Mouse (Mus musculus): ENCODE data around the gene Ddx51. TPM values are rescaled to one million over a fixed set of nuclear protein-coding genes. Genes with fewer than 3 reads are reported as not detected.

The Ddx51 gene
- 30.5 and 35.3 TPM in 2 replicates for polyA plus RNA-seq (2012; rRNA removed)

GRCm38 (mm10) chr5:110652719-110653648 lies at the start of gene Ddx51, which contains the start of gene Noc4l:
Gene Ddx51 (plus strand): TSS chr5:110653451.
Gene Noc4l (minus strand): TSS chr5:110653417.

Other genes with a start within 250 kb of the Ddx51 start
- gene Fbrsl1, start 204.9 kb upstream of the Ddx51 start, polyA plus RNA-seq (2012; rRNA removed), result 207 and 215 TPM in 2 replicates
- gene Galnt9, start 109.1 kb upstream of the Ddx51 start, polyA plus RNA-seq (2012; rRNA removed), result 0.33 and 0.50 TPM in 2 replicates
- 129 and 137 TPM in 2 replicates for gene Noc4l, start within 50 bp of the Ddx51 start, polyA plus RNA-seq (2012; rRNA removed)
- gene Ep400, start 117.3 kb downstream of the Ddx51 start, polyA plus RNA-seq (2012; rRNA removed), result 60.4 and 66.5 TPM in 2 replicates
- gene Pus1, start 127.2 kb downstream of the Ddx51 start, polyA plus RNA-seq (2012; rRNA removed), result 31.1 and 34.9 TPM in 2 replicates
- gene Ulk1, start 156.6 kb downstream of the Ddx51 start, polyA plus RNA-seq (2012; rRNA removed), result 70.5 and 74.0 TPM in 2 replicates
- gene Hscb, start 186.3 kb downstream of the Ddx51 start, polyA plus RNA-seq (2012; rRNA removed), result 12.3 and 21.2 TPM in 2 replicates
- gene Chek2, start 186.5 kb downstream of the Ddx51 start, polyA plus RNA-seq (2012; rRNA removed), result 7.0 and 10.8 TPM in 2 replicates
- gene Ttc28, start 226.4 kb downstream of the Ddx51 start, polyA plus RNA-seq (2012; rRNA removed), result 19.5 and 22.0 TPM in 2 replicates